Mouse (Mus musculus) naive thymus-derived CD4-positive, alpha-beta T cell, adult 2 months (primary cell): Measurements from ENCODE around the gene Gm11127.
A peak's percentile ranks its signal among the peaks of the same experiment; 100 is the strongest.
"Not testable (repeated sequence)": the region's sequence is repeated elsewhere in the genome, so short reads cannot be mapped to it uniquely, and the experiment has no call there.

Experiments
- DNase-seq: peaks from one replicate; pipeline ENCODE4 v3.0.0-alpha.2; 2011; ENCODE audit warnings: low read depth

Gm11127 gene

DNA sequence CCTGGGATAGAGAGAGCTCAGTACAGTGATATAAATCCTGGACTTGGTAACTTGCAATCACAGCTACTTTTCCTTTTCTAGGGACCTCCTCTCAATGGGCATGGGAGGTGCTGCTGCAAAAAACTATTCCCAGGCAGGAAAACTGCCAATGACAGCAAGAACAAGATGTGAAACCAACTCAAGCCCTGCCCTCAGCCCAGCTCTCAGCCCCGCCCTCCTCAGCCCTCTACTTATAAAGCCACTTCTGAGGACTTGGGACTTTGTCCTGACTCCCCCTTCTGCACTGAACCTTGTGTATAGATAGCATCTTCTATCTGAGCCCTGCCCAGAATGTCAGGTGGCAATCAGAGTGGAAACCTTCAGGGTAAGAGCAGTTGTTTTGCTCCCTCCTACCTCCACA is at the start of gene Gm11127:
Gene Gm11127 (minus strand): TSS at position 10 of the 400 bp plus-strand sequence.
- DNase-seq = not testable (repeated sequence)

DNA sequence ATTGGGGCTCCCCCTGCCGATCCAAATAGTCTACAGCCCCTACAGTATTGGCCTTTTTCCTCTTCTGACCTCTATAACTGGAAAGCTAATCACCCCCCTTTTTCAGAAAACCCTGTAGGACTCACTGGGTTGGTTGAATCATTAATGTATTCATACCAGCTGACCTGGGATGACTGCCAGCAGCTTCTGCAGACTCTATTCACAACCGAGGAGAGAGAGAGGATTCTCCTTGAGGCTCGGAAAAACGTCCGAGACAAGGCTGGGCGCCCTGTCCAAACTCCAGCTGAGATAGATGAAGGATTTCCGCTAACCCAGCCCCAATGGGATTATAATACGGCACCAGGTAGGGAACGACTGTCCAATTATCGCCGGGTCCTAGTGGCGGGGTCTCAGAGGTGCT is 43.9 kb upstream of the Gm11127 start:
- not testable (repeated sequence) for DNase-seq

DNA sequence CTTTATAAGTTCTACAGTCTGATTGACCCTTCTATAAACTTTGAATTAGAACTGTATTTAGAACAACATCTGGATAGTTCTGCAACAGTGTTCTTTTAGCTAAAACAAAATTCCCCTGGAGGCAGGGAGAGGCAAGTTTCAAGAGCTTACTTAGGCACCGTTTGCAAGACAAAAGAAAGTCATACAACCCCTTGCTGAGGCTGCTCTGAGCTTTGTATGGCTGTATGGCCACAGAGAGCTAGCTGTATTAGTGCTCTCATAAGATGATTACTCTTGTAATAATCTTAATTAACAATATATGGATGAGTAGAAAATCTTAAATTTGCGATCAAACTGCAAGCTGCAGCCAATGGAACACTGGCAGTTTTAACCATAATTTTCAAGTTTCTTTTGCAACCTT is 41.4 kb upstream of the Gm11127 start:
- not testable (repeated sequence) for DNase-seq

DNA sequence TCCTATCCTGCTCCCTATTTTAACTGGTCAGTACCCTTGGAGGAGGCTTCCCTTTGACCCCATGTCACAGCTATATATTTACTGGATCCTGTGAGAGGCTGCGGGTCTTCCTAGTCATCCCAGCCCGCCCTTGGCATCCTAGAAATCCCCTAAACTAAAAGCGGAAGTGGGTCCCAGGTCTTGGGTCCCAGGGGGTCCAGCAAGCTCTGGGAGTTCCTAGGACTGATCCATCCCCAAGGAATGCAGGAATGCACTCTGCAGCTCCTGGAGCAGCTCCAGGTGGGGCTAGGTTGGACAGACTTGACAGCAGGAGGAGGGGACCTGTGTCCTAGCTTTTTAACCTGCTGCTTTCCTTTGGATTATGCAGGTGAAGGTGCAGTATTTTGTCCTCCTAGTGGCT is 35.8 kb upstream of the Gm11127 start:
- DNase-seq = no peak

DNA sequence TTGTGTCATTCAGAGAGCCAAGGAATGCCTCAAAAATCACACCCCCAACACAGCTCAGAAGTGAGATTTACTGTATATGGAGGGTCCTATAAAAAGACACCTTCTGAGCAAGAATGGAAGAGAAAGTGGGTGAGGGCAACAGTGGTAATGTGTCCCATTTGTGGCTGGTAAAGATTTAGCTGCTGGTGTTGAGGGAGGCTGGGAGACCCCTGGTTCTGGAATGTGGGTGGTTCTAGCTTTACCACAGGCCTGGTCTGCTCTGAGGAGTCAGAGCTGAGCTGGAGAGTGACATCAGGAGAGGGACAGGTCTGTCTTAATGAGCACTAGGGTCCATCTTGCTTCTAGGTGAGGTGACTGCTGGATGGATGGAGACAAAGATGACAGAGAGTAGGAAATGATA is 34.3 kb upstream of the Gm11127 start:
- DNase-seq = not testable (repeated sequence)

DNA sequence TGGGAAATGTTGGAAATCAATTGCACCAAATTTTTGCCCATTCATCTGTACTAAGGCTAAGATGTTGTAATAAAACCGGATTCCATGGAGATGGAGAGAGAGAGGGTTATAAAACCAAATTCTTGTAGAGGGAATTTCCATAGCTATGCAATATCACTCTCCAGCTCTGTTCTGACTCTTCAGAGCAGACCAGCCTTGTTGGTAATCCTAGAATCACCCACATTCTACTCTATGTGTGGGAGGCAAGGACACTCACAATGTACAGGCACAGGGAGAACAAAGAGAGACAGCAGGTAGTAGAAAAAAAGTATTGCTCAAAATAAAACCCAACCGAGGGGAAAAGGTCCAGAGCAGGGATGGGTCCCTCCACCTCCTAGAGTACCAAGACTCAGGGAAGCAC is 33.8 kb upstream of the Gm11127 start:
- not testable (repeated sequence) for DNase-seq

DNA sequence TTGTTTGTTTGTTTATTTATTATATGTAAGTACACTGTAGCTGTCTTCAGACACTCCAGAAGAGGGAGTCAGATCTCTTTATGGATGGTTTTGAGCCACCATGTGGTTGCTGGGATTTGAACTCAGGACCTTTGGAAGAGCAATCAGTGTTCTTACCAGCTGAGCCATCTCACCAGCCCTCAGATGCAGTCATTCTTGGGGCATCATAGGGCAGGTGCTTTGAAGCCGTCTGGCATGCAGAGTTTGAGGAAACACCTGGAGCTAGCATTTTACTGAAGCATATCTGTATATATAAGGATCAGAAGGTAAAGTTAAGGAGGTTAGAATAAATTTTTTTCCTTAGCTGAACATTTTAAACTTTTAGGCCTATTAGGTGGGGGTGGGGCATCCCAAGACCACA is 27.8 kb upstream of the Gm11127 start:
- DNase-seq = not testable (repeated sequence)

DNA sequence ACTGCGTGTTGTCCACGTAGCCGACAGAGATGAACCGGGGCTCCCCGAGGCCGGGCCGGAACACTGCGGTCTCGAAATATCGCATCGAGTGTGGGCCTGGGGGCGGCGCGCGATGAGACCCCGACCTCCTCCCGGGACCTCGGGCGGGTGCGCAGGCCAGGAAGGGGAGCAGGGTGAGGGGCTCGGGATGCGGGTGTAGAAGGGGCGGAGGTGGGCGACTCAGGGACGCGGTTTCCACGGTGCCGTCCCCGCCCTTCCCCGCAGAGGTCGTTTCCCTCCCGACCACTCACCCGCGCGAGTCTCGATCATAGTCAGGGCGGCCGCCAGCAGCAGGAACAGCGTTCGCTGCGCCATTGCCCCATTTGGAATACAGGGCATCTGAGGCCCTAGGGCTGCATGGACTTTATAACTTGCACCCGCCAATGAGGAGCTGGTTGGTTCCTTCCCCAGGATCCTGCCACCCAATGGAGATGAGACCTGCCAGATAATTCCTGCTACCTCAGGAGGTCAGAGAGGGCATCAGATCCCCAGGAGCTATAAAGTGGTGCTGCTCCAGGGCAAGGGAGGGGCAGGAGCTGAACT is 25.8 kb upstream of the Gm11127 start:
- no peak for DNase-seq

DNA sequence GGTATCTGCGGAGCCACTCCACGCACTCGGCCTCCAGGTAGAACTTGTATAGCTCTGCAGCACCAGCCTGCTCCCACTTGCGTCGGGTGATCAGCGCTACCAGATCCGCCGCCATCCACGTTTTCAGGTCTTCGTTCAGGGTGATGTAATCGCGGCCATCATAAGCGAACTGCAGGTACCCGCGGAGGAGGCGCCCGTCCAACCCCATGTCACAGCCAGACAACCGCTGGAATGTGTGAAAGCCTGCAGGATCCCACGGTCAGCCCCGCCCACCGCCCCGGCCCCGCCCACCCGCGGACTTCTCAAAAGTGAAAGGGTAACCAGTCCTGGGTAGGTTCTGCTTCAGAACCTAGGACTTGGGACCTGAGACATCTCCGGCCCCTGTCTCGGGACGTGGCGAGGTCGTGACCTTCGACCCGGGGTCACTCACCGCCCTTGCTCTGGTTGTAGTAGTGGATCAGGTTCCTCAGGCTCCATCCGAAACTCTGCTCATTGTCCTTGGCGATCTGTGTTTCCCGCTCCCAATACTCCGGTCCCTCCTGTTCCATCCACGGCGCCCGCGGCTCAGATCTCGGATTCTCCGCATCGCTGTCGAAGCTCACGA is 25.2 kb upstream of the Gm11127 start:
- peak; percentile 70 for DNase-seq

DNA sequence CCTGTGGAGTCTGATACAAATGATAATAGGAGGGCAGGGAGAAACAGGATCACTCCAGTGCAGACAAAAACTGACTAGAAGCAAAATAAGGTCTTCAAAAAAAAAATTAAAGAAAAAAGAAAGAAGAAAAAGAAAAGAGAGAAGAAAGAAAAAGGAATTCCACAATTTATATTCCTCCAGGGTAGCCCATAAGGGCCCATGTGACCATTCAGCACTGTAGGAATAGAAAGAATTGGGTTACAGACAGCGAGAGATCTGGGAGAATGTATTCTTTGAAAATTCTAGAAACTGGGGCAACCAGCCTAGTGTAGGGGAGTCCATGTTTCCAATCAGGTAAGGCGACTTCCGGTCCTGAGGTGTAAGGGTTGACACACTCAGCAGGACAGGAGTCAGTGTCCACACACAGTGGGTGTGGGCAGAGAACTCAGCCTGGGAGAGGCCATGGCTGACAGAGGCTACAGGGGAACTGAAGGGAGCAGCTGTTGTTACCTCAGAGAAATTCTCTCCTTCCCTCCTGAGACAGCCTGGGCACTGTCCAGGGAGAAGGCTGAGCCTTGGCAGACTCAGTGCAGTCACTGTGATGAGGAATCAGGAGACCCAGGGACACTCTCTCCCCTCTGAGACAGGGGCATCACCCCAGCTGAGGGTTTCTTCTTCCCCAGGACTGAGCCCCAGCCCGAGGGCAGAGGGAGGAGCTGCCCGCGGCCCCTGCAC is 24.5 kb upstream of the Gm11127 start:
- DNase-seq = peak; percentile 32

DNA sequence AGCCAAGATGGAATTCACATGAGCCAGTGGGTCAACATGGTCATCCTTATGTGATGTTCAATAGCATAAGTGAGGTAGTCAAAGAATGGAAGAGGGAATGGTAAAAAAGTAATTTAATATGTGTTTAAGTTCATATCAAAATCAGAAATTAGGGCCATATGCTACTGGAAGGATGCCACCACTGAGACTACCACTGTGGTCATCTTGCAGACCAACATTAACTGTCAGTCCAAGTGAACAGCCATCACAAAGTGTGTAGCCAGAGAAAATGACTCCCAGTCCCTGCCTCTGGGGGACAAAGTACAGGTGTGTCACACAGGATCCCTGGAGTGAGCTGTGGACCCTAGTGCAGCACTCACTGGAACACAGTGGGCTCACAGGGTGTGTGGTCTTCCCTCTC is 23.7 kb upstream of the Gm11127 start:
- DNase-seq = not testable (repeated sequence)

DNA sequence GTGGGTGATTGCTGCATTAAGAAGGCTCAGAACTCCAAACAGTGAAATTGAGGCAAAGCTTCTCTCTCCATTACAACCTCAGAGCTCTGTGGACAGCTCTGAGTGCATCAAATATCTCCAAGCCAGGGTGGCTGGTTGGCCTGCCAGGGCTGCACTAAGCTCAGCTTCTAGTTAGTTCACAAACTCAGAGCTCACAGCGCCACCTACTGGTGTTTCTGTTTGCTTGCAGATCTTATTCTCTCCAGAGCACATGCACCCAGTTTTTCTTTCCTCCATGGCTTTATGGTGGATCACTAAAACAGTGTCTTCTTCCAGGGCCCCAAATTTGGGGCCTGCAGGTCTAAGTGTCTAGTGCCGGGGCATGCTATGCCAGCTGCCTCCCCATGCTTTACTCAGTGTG is 2.7 kb upstream of the Gm11127 start:
- peak; percentile 93 for DNase-seq

DNA sequence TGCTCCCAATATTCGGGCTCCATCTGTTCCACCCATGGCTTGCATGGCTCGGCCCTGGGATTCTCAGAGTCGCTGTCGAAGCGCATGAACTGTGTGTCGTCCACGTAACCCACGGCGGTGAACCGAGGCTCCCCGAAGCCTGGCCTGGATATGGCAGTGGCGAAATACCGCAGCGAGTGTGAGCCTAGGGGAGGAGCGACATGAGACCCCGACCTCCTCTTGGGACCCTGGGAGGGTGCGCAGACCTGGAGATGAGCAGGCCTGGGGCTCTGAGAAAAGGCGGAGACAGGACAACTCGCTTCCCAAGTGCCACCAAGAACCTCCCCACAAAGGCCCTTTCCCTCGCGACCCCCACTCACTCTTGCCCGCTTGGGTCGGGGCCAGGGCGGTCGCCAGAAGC is 244 bp downstream of the Gm11127 start:
- DNase-seq = not testable (repeated sequence)

DNA sequence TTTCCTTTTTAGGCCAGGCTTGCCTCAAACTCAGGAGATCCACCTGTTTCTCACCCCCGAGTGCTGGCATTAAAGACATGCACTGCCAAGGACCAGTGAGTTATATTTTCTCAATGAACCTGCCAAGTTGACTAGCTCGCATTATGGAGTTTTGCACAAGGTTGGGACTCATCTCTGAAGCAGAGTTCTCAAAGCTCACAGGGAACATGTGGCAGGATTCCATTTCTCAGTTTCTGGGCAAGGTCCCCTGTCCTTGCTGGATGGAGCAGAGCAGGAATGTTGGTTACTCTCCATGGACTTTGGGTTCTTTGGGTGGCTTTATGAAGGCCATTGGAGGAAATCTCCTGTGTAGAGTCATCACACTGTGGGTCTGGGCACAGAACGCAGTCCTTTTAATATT is 14.9 kb downstream of the Gm11127 start:
- DNase-seq = no peak

DNA sequence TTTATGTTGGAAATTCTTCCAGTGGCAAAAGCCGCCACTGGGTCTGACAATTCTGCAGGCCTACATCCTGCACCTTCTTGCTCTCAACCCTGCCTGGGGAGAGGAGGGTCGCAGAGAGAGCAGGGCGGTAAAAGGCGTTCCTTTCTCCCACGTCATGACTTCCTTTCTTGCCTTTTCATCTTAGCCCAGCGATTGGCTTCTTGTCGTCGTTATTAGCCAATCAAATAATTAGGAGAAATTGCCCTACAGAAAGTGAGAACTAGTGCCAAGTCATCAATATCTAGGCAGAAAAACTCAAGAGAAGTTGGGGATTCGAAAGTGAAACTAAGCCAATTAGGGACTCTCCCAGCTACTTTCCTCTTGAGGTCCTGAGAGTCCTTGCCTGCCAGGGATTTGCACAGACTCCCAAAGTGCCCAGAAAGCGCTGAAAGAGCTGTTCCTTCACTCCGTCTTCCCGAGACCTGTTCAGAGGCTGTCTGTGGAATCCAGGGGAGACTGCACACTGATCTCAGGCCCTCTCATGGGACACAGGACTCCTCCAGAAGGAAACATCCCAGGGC is 15.5 kb downstream of the Gm11127 start, which contains the start of the genes H2-T22 and Gm6034:
Gene H2-T22 (minus strand): TSS at position 138 of the 560 bp plus-strand sequence.
Gene Gm6034 (plus strand): TSS at position 352 of the 560 bp plus-strand sequence.
- peak; percentile 96 for DNase-seq

DNA sequence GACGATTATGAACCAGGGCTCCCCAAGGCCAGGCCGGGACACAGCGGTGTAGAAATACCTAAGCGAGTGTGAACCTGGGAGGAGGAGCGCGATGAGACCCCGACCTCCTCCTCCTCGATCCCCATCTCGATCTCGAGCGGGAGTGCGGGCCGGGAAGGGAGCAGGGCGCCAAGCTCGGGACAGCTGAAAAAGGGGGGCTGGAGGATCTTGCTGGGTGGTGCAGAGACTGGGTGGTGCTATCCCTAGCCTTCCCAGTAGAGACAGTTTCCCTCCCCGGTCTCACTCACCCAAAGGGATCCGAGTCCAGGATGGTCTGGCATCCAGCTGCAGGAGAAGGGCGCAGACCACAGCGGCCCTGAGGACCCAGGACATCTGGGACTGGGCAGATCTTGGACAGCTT is 16.1 kb downstream of the Gm11127 start:
- not testable (repeated sequence) for DNase-seq

DNA sequence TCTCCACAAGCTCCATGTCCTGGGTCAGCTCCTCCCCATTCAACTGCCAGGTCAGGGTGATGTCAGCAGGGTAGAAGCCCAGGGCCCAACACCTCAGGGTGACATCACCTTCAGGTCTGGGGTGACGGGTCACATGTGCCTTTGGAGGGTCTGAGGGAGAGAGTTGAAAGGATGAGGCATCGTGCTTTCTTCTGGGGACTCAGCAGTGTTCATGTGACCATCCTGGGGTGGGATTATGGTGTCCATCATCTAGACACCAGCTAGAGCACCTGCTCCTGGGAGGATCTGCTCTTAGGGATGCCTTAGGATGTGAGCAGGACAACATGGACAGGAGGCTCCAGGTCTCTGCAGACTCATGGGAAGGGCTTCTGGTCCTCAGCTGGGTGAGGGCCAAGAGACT is 17.6 kb downstream of the Gm11127 start:
- DNase-seq = not testable (repeated sequence)

DNA sequence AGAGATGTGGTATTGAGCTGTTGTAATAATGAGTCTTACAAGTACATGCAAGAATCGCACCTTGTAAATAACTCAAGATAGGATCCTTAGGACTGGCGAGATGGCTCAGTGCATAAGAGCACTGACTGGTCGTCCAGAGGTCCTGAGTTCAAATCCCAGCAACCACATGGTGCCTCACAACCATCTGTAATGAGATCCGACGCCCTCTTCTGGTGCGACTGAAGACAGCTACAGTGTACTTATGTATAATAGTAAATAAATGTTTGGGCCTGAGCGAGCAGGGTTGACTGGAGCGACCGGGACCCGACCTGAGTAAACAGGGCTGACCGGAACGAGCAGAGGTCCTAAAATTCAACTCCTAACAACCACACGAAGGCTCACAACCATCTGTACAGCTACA is 22.0 kb downstream of the Gm11127 start:
- DNase-seq = peak; percentile 27

DNA sequence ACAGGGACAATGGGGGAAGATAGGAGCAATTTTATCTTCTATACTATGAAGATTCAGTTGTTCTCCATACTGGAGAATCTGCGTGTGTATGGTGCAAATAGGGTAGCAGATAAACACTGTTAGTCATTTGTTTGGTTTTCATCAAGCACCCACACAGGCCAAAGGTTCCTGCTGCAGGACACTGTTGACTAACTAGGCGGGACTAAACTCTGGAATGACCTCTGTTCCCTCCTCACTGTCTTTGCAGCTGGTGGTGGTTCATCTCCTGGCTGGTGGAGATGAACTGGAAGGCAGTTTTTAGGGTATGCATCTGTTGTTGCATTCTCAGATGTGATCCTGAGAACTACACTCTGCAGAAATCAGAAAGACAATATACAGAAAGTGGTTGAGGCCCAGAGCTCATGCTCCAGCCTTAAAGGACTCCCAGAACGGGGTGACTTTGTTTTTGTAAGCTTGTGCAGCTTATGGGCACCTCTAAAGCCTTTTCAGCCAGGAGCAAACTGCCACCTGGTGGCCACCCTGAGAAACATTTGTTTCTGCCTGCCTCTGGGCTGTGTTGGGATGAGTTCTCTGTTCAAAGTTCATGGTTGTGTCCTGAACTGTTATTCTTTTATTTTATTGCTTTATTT is 23.0 kb downstream of the Gm11127 start:
- DNase-seq = peak; percentile 76

DNA sequence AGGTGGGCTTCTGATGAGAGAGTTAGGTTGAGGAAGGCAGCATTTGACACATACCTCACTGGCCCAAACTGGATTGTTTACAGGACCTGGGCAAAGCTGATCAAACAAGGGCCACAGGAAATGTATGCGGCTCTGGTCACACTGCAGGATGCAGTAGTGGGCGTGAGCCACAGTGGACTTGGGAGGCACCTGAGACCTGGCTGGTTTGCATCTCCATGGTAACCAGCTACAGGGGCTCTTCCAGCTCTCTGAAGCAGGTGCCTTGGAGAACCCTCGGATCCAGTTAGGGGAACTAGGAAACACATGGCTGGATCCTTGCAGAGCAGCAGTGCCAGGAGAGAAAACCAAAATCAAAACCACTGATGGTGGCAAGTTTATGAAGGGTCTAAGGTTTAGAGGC is 23.6 kb downstream of the Gm11127 start:
- not testable (repeated sequence) for DNase-seq

DNA sequence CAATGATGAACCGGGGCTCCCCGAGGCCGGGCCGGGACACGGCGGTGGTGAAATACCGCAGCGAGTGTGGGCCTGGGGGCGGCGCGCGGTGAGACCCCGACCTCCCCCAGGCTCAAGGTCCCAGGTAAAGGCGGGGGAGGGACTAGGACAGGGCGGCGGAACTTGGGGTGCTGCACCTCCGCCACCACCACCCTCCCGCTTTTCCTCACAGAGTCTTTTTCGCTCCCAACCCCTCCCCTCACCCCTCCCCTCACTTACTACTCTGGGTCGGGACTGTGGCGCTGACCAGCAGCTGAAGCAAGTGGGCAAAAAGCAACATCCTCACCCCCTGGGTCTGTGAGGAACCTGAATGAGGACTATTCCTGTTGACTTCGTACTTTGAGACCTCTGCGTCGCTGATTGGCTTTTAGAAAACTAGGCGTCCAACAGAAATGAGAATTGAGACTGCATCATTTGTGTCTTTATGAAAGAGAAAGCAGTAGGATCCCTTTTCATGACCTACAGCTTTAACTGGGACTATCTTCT is 25.8 kb downstream of the Gm11127 start, which contains the start of gene H2-T23:
Gene H2-T23 (minus strand): TSS at position 505 of the 525 bp plus-strand sequence.
- peak; percentile 84 for DNase-seq
